Mouse (Mus musculus): ENCODE results near the gene Cd101. TPM values are rescaled to one million over a fixed set of nuclear protein-coding genes. Genes with fewer than 3 reads are reported as not detected.

The Cd101 gene
- total and polyA plus RNA-seq, 2 experiments from 2014 or later, result 0.11 to 0.43 TPM

DNA sequence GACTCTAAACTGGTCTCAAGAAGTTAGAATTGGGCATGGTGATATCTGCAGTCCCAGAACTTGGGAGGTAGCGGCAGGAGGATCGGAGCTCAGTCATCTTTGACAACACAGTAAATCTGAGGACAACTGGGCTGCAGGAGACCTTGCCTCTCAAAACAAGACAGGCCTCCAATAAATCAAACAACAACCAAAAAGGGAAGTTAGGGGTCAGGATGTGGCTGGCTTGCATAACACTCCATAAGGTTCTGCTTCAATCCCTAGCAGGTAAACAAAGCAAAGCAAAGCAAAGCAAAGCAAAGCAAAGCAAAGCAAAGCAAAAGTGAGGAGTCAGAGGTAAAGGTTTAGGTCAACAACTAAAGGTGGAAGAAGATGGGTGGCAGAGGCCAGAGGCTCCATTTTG, 28.8 kb upstream of the Cd101 start:
- H3K9me3 ChIP-seq (ENCODE audit: low read length), result no peaks in the 10 kb centered on the region
- no peak overlapping the region for H3K9ac ChIP-seq
- no peak for DNase-seq
- 95% methylated on average over 2 of the region's 2 CpGs for WGBS
- H3K4me2 ChIP-seq (ENCODE audit: low read depth), result no peak overlapping the region
- peaks cover 17% of the 10 kb centered on the region for H3K36me3 ChIP-seq (ENCODE audit: insufficient read depth)
- H3K4me1 ChIP-seq (ENCODE audit: insufficient read depth), result no peaks in the 10 kb centered on the region
- TF ChIP-seq CTCF (IDR thresholded peaks at IDR 0.05; ENCODE audit: low read depth), result no peak
- no peaks in the 10 kb centered on the region for H3K27me3 ChIP-seq (ENCODE audit: insufficient read depth, low read length)
- H3K4me3 ChIP-seq (ENCODE audit: low read depth, low read length), result no peak overlapping the region
- ATAC-seq, result no peak
- no peak overlapping the region for H3K27ac ChIP-seq (ENCODE audit: low read depth, low read length)

DNA sequence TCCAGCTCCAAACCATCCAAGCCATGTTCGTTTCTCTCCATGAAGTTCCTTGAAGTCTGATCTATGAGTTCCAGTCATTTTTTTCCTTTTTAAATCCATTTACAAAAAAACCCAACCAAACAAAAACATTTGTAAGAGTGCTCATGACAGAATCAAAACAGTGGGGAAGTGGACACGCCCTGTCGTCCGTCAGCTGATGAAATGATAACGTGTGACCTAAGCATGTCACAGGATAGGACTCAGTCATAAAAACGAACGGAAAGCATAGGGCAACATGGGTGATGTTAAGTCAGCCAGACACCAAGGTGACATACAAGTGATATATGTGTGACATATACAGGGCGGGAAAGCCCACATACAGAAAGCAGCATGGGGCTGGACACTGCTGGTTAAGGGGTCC, 25.9 kb upstream of the Cd101 start:
- Histone ChIP-seq H3K36me3 (ENCODE audit: insufficient read depth) (peaks cover 12% of the 10 kb centered on the region; the same call in 1 of the 2 replicates), H3K4me2 (ENCODE audit: low read depth) (no peak overlapping the region), H3K4me1 (ENCODE audit: insufficient read depth) (no peaks in the 10 kb centered on the region), H3K27ac (ENCODE audit: low read depth, low read length) (no peak overlapping the region), H3K27me3 (ENCODE audit: insufficient read depth, low read length) (no peaks in the 10 kb centered on the region), H3K4me3 (ENCODE audit: low read depth, low read length) (no peak overlapping the region), H3K9me3 (ENCODE audit: low read length) (no peaks in the 10 kb centered on the region), H3K9ac (no peak overlapping the region)
- no peak for ATAC-seq
- 93% methylated on average over 8 of the region's 8 CpGs for WGBS
- no peak for DNase-seq
- no peak for TF ChIP-seq CTCF (IDR thresholded peaks at IDR 0.05; ENCODE audit: low read depth)

DNA sequence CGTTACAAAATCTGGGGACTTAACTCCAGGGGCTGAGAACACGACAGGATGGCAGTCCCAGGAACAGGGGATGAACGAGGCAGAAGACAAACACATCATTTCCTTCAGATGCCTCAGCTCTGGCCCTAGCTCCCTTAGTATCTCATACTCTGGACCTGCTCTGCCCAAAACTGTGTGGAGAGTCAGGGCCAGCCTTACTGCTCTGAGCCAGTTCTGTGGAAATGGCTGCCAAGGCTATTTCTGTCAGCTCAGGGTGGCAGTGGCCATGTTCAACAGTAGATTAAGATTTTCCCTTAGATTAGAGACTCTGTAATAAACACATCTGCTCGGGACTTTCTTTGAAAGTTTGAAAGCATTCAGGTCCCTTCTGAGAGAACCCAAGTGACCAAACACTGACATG, 22.2 kb upstream of the Cd101 start:
- no peak for ATAC-seq

DNA sequence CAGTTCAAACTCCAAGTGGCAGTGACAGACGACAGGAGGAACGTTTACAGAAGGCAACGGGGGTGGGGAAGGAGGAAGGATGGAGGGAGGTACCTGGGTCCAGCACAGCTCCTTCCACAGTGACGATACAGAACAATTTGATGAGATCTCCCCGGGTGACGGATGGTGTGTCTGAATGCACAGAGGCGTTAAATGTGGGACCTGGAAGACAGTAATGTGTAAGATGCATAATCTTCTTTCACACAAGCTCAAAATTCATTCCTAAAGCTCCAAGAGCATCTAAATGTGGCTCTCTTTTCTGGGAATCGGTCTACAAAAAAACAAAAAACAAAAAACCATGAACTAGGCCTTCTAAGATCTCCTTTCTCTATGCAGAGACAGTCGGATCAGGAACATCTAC, 20.6 kb upstream of the Cd101 start:
- TF ChIP-seq CTCF (IDR thresholded peaks at IDR 0.05; ENCODE audit: low read depth), result no peak
- Histone ChIP-seq H3K27me3 (ENCODE audit: insufficient read depth, low read length) (no peaks in the 10 kb centered on the region), H3K9ac (no peak overlapping the region), H3K4me1 (ENCODE audit: insufficient read depth) (no peaks in the 10 kb centered on the region), H3K4me3 (ENCODE audit: low read depth, low read length) (no peak overlapping the region), H3K36me3 (ENCODE audit: insufficient read depth) (peaks cover 6% of the 10 kb centered on the region; the same call in 1 of the 2 replicates), H3K27ac (ENCODE audit: low read depth, low read length) (no peak overlapping the region), H3K9me3 (ENCODE audit: low read length) (no peaks in the 10 kb centered on the region), H3K4me2 (ENCODE audit: low read depth) (no peak overlapping the region)
- 79% methylated on average over 9 of the region's 9 CpGs for WGBS
- DNase-seq, result no peak
- ATAC-seq, result no peak

More for the DNA sequence above, 22.2 kb upstream of the Cd101 start:
- H3K27ac ChIP-seq (ENCODE audit: low read depth, low read length), result no peak overlapping the region
- TF ChIP-seq CTCF (IDR thresholded peaks at IDR 0.05; ENCODE audit: low read depth), result no peak
- WGBS, result 81% methylated on average over 4 of the region's 4 CpGs
- H3K4me3 ChIP-seq (ENCODE audit: low read depth, low read length), result no peak overlapping the region
- DNase-seq, result no peak
- peaks cover 11% of the 10 kb centered on the region for H3K36me3 ChIP-seq (ENCODE audit: insufficient read depth)
- H3K4me2 ChIP-seq (ENCODE audit: low read depth), result no peak overlapping the region
- H3K9me3 ChIP-seq (ENCODE audit: low read length), result no peaks in the 10 kb centered on the region
- H3K9ac ChIP-seq, result no peak overlapping the region
- no peaks in the 10 kb centered on the region for H3K27me3 ChIP-seq (ENCODE audit: insufficient read depth, low read length)
- no peaks in the 10 kb centered on the region for H3K4me1 ChIP-seq (ENCODE audit: insufficient read depth)

DNA sequence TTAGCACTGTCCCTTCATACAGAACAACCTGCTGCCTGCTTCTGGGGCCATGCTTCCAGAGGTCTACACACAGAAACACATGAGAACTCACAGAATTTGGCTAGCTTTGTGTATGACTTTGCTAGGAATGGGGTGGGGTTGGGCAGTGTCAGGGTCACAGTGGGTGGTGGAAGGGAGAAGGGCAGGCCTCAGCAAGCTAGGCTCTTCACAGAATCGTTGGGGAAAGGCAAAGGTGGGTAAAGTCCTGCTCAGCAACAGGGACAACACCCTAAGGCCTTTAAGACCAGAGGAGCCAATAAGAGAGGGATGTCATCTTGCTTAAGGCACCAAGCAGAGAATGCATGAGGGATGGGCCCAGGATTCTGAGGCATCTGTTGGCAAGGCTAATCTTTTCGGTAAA, 19.4 kb upstream of the Cd101 start:
- Histone ChIP-seq H3K4me2 (ENCODE audit: low read depth) (no peak overlapping the region), H3K9me3 (ENCODE audit: low read length) (no peaks in the 10 kb centered on the region), H3K27ac (ENCODE audit: low read depth, low read length) (no peak overlapping the region), H3K36me3 (ENCODE audit: insufficient read depth) (peaks cover 8% of the 10 kb centered on the region; the same call in 1 of the 2 replicates), H3K27me3 (ENCODE audit: insufficient read depth, low read length) (no peaks in the 10 kb centered on the region), H3K4me3 (ENCODE audit: low read depth, low read length) (no peak overlapping the region), H3K9ac (no peak overlapping the region), H3K4me1 (ENCODE audit: insufficient read depth) (no peaks in the 10 kb centered on the region)
- ATAC-seq, result no peak
- TF ChIP-seq CTCF (IDR thresholded peaks at IDR 0.05; ENCODE audit: low read depth), result no peak
- 59% methylated on average over 2 of the region's 2 CpGs for WGBS
- no peak for DNase-seq

DNA sequence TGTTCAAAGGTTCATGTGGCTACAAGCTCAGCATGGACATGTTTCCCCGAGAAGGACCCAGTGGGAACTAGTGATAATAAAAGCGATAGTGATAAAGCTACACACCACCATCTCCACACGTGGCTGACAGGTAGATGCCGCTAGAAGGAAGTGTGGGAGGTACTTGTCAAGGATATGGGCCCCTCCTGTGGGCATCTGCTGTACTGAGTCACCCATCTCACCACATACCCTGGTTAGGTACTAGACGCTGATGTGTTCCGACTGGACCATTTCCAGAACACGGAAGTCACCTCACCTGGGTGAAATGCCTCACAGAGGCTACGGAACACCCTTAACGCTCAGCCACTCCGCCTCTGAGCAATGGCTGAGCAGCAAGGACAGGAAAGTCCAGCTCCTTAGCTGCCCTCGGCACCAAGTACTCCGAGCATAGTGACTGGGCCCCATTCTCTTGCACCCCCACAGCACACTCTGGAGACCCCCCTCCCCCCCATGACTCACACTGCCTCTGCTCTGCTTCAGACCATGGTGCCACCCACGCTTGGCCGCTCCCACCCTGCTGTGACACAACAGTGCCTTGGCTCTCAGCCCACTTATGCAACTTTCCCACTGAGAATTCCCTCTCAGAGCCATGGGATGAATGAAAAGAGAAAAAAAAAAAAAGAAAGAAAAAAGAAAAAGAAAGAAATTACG, 18.4 kb upstream of the Cd101 start:
- WGBS, result 62% methylated on average over 15 of the region's 15 CpGs
- peaks cover 8% of the 10 kb centered on the region; the same call in 1 of the 2 replicates for H3K36me3 ChIP-seq (ENCODE audit: insufficient read depth)
- DNase-seq, result peak; percentile 46

DNA sequence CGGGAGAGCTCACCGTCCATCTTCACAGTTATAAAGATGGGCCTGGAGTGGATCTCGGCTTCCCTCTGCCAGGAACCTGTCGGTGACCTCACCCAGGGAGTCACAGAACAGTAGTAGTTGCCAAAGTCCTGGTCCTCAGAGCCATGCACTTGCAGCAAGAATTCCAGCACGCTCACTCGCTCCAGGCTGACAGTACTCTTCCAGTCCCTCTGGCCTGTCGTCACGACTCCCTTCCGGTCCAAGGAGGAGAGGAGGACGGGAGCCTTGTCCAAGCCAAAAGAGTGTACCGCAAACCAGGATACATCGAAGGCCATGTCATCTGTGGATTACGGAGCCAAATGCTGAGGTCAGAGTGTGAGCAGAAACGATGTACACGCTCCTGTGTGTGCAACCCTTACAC, 16.1 kb upstream of the Cd101 start:
- no peak for ATAC-seq
- no peak for TF ChIP-seq CTCF (IDR thresholded peaks at IDR 0.05; ENCODE audit: low read depth)
- DNase-seq, result no peak
- no peak overlapping the region for H3K27ac ChIP-seq (ENCODE audit: low read depth, low read length)
- no peak overlapping the region for H3K4me3 ChIP-seq (ENCODE audit: low read depth, low read length)
- no peak overlapping the region for H3K4me2 ChIP-seq (ENCODE audit: low read depth)
- 0 out of 2 replicates have a peak, but pooled peaks cover 3% of the 10 kb centered on the region for H3K4me1 ChIP-seq (ENCODE audit: insufficient read depth)
- H3K27me3 ChIP-seq (ENCODE audit: insufficient read depth, low read length), result no peaks in the 10 kb centered on the region
- peaks cover 8% of the 10 kb centered on the region; the same call in 1 of the 2 replicates for H3K36me3 ChIP-seq (ENCODE audit: insufficient read depth)
- H3K9me3 ChIP-seq (ENCODE audit: low read length), result no peaks in the 10 kb centered on the region
- 93% methylated on average over 15 of the region's 15 CpGs for WGBS
- no peak overlapping the region for H3K9ac ChIP-seq

More for the DNA sequence above, 18.4 kb upstream of the Cd101 start:
- H3K4me3 ChIP-seq (ENCODE audit: low read depth, low read length), result no peak overlapping the region
- no peaks in the 10 kb centered on the region for H3K27me3 ChIP-seq (ENCODE audit: insufficient read depth, low read length)
- no peak overlapping the region for H3K9ac ChIP-seq
- 0 out of 2 replicates have a peak, but pooled peaks cover 3% of the 10 kb centered on the region for H3K4me1 ChIP-seq (ENCODE audit: insufficient read depth)
- no peak overlapping the region for H3K4me2 ChIP-seq (ENCODE audit: low read depth)
- H3K27ac ChIP-seq (ENCODE audit: low read depth, low read length), result no peak overlapping the region
- no peaks in the 10 kb centered on the region for H3K9me3 ChIP-seq (ENCODE audit: low read length)
- no peak for TF ChIP-seq CTCF (IDR thresholded peaks at IDR 0.05; ENCODE audit: low read depth)
- peak; percentile 46; the same call in 1 of the 2 replicates for ATAC-seq

All from forebrain, postnatal 0 days (tissue).